Mouse (Mus musculus): ENCODE results near the gene Gm11042. TPM values are rescaled to one million over a fixed set of nuclear protein-coding genes. Genes with fewer than 3 reads are reported as not detected.
A peak's percentile ranks its signal among the peaks of the same experiment; 100 is the strongest.

Gene Gm11042
- polyA plus RNA-seq, 1 experiment, result not detected

GRCm38 (mm10) chr12:74329759-74330158, 13.6 kb upstream of the Gm11042 start:
- Histone ChIP-seq H3K27ac (ENCODE audit: insufficient read depth, low read length) (no peak overlapping the region), H3K4me1 (ENCODE audit: control insufficient read depth, insufficient read depth, low read length) (no peaks in the 10 kb centered on the region), H3K4me3 (ENCODE audit: insufficient read depth, low read length) (no peak overlapping the region)
- no peak for TF ChIP-seq POLR2A (IDR thresholded peaks at IDR 0.05; ENCODE audit: low read depth, low read length)
- no peak for TF ChIP-seq CTCF (IDR thresholded peaks at IDR 0.05; ENCODE audit: borderline replicate concordance, insufficient read depth, low read length)

DNA sequence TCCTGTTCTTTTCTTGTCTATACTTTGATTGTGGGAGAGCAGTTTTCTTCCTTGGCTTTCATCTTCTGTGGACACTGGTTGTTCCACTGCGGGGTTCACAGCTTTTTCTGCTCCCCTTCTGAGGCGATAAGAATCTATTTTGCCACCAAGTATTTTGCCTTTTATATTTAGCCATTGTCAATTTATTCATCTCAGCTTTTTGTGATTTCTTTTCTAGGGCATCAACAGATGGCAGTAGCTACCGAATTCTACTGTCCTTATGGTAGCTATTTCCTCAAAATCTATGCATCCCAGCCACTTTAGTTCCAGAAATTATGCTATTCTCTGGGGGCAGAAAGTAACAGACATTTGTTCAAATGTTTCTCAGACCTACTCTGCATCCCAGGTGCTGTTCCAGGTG, 10.4 kb upstream of the Gm11042 start:
- H3K4me3 ChIP-seq (ENCODE audit: insufficient read depth, low read length), result no peak overlapping the region
- no peak overlapping the region for H3K27ac ChIP-seq (ENCODE audit: insufficient read depth, low read length)
- TF ChIP-seq CTCF (IDR thresholded peaks at IDR 0.05; ENCODE audit: borderline replicate concordance, insufficient read depth, low read length) (no peak), POLR2A (IDR thresholded peaks at IDR 0.05; ENCODE audit: low read depth, low read length) (no peak)
- H3K4me1 ChIP-seq (ENCODE audit: control insufficient read depth, insufficient read depth, low read length), result no peaks in the 10 kb centered on the region

- H3K27ac ChIP-seq (ENCODE audit: insufficient read depth, low read length), result no peak overlapping the region
- TF ChIP-seq POLR2A (IDR thresholded peaks at IDR 0.05; ENCODE audit: low read depth, low read length) (no peak), CTCF (IDR thresholded peaks at IDR 0.05; ENCODE audit: borderline replicate concordance, insufficient read depth, low read length) (no peak)
- no peaks in the 10 kb centered on the region for H3K4me1 ChIP-seq (ENCODE audit: control insufficient read depth, insufficient read depth, low read length)
- no peak overlapping the region for H3K4me3 ChIP-seq (ENCODE audit: insufficient read depth, low read length)
Measured at GRCm38 (mm10) chr12:74321981-74322380, 5.8 kb upstream of the Gm11042 start.

- no peaks in the 10 kb centered on the region for H3K4me1 ChIP-seq (ENCODE audit: control insufficient read depth, insufficient read depth, low read length)
- TF ChIP-seq CTCF (IDR thresholded peaks at IDR 0.05; ENCODE audit: borderline replicate concordance, insufficient read depth, low read length) (peak; percentile 82; the same call in 1 of the 2 replicates), POLR2A (IDR thresholded peaks at IDR 0.05; ENCODE audit: low read depth, low read length) (no peak)
- H3K27ac ChIP-seq (ENCODE audit: insufficient read depth, low read length), result no peak overlapping the region
- no peak overlapping the region for H3K4me3 ChIP-seq (ENCODE audit: insufficient read depth, low read length)
Measured at GRCm38 (mm10) chr12:74320318-74320717, 4.1 kb upstream of the Gm11042 start.

DNA sequence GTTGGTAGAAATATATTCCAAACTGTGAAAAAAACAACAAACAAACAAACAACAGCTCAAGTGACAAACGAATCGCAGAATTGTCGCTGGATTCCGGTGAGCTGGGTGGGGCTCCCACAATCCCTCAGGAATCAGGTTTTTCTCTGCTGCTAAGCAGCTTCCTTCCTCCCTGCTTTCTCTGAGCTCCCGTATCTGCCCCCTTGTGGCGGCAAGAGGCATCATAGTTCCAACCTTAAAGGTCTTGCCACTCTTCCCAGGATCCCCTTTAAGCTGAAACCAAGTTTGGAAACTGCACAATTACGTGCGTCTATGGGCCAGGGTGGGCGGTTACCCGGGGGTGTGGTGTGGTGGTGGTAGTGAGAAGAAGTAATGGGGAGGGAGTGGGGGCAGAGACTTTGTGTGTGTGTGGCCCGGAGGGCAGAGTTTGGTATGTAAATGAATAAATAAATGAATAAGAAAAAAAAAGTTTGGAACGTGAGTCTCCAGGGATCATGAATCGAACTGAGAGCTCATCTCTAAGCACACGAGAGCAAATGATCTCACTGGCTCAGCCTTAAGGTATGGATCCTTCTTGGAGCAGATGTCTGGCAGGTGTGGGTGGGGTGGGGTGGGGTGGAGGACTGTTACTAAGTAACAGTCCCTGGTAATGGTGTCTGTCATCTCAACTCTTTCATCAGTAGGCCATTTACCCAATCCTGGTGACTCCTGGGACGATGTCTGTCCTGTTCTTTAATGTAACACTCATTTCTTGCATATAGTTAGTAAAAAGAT, 980 bp upstream of the Gm11042 start:
- peak overlapping the region; percentile 53 for H3K4me3 ChIP-seq (ENCODE audit: insufficient read depth, low read length)
- no peaks in the 10 kb centered on the region for H3K4me1 ChIP-seq (ENCODE audit: control insufficient read depth, insufficient read depth, low read length)
- peak; percentile 57 for TF ChIP-seq POLR2A (IDR thresholded peaks at IDR 0.05; ENCODE audit: low read depth, low read length)
- TF ChIP-seq CTCF (IDR thresholded peaks at IDR 0.05; ENCODE audit: borderline replicate concordance, insufficient read depth, low read length), result peak; percentile 40; the same call in 1 of the 2 replicates
- H3K27ac ChIP-seq (ENCODE audit: insufficient read depth, low read length), result no peak overlapping the region

DNA sequence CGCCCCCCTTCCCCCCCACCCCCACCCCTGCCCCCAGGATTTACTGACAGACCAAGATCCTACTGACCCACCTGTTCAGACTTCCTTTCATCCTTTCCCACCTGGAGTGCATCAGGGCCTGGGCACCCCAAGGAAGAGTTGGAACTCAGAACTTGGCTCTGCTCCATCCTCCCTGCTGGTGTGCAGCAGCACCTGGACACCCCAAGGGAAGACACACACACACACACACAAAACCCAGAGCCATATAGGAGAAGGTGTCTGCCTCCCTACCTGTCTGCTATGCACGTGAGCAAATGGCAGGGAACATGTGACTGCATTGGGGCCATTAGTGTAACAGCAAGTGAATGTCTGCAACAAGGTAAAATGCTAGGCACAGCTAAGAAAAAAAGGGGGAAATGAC, 973 bp downstream of the Gm11042 start:
- H3K4me1 ChIP-seq (ENCODE audit: control insufficient read depth, insufficient read depth, low read length), result no peaks in the 10 kb centered on the region
- TF ChIP-seq CTCF (IDR thresholded peaks at IDR 0.05; ENCODE audit: borderline replicate concordance, insufficient read depth, low read length) (no peak), POLR2A (IDR thresholded peaks at IDR 0.05; ENCODE audit: low read depth, low read length) (no peak)
- H3K27ac ChIP-seq (ENCODE audit: insufficient read depth, low read length), result no peak overlapping the region
- no peak overlapping the region for H3K4me3 ChIP-seq (ENCODE audit: insufficient read depth, low read length)

- no peak overlapping the region for H3K4me3 ChIP-seq (ENCODE audit: insufficient read depth, low read length)
- no peak overlapping the region for H3K27ac ChIP-seq (ENCODE audit: insufficient read depth, low read length)
- TF ChIP-seq CTCF (IDR thresholded peaks at IDR 0.05; ENCODE audit: borderline replicate concordance, insufficient read depth, low read length) (no peak), POLR2A (IDR thresholded peaks at IDR 0.05; ENCODE audit: low read depth, low read length) (no peak)
- H3K4me1 ChIP-seq (ENCODE audit: control insufficient read depth, insufficient read depth, low read length), result no peaks in the 10 kb centered on the region
Measured at GRCm38 (mm10) chr12:74312611-74313010, 3.6 kb downstream of the Gm11042 start.

DNA sequence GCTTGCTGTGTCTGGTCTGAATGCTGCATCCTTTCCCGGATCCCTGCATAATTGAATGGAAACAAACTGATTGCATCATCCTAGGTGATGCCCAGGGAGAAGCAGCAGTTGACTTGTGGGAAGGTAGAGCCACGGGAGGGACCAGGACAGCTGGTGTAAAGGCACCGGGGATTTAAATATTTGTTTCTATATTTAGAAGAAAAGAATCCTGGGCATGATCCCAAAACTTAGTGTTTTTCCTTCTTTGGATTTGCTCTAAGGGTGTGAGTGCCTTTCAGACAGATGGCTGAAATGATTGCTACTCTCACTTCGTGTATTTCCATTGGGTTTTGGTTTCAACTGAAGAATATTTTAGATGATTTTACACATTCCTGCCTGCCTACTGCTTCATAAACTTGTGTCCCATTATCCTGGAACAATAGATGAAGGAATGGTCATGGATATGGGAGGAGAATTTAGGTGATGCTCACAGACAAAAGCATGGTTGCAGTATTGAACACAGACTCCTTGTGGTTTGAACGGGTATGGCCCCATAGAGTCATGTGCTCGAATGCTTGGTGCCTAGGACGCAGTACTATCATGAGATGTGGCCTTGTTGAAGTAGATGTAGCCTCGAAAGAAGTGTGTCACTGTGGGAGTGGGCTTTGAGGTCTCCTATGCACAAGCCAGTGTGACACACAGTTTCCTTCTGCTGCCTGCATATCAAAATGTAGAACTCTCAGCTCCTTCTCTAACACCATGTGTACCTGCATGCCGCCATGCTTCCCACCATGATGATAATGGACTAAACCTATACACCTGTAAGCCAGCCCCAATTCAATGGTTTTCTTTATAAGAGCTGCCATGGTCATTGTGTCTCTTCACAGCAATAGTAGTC, 12.5 kb downstream of the Gm11042 start:
- Histone ChIP-seq H3K4me3 (ENCODE audit: insufficient read depth, low read length) (no peak overlapping the region), H3K4me1 (ENCODE audit: control insufficient read depth, insufficient read depth, low read length) (no peaks in the 10 kb centered on the region), H3K27ac (ENCODE audit: insufficient read depth, low read length) (no peak overlapping the region; the same call in 1 of the 2 replicates)
- TF ChIP-seq CTCF (IDR thresholded peaks at IDR 0.05; ENCODE audit: borderline replicate concordance, insufficient read depth, low read length) (no peak), POLR2A (IDR thresholded peaks at IDR 0.05; ENCODE audit: low read depth, low read length) (no peak)

GRCm38 (mm10) chr12:74301559-74301958, 14.6 kb downstream of the Gm11042 start:
- TF ChIP-seq POLR2A (IDR thresholded peaks at IDR 0.05; ENCODE audit: low read depth, low read length) (no peak), CTCF (IDR thresholded peaks at IDR 0.05; ENCODE audit: borderline replicate concordance, insufficient read depth, low read length) (no peak)

DNA sequence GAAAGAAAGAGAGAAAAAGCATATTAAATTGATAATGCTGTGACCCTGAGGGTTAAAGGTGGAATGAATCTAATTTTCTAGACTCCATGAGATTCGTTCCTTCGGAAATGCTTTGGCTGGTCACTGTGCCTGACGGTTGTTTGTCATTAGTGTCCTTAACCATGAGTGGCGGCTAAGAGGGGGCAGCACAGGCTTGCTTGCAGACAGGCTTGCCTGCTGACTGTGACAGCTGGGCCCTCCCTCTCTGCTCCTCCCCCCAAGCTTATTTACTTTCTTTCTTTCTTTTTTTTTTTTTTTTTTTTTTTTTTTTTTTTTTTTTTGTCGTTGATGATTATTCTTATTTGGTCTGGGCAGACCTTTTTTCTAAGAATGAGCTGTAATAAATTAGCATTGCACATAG, 19.8 kb downstream of the Gm11042 start:
- no peak overlapping the region for H3K27ac ChIP-seq (ENCODE audit: insufficient read depth, low read length)
- H3K4me1 ChIP-seq (ENCODE audit: control insufficient read depth, insufficient read depth, low read length), result no peaks in the 10 kb centered on the region
- no peak for TF ChIP-seq POLR2A (IDR thresholded peaks at IDR 0.05; ENCODE audit: low read depth, low read length)
- no peak for TF ChIP-seq CTCF (IDR thresholded peaks at IDR 0.05; ENCODE audit: borderline replicate concordance, insufficient read depth, low read length)
- no peak overlapping the region for H3K4me3 ChIP-seq (ENCODE audit: insufficient read depth, low read length)

More at GRCm38 (mm10) chr12:74301559-74301958, 14.6 kb downstream of the Gm11042 start:
- Histone ChIP-seq H3K4me1 (ENCODE audit: control insufficient read depth, insufficient read depth, low read length) (no peaks in the 10 kb centered on the region), H3K4me3 (ENCODE audit: insufficient read depth, low read length) (no peak overlapping the region), H3K27ac (ENCODE audit: insufficient read depth, low read length) (no peak overlapping the region)
